Mouse (Mus musculus): ENCODE results near the gene Ralgps2.

DNA sequence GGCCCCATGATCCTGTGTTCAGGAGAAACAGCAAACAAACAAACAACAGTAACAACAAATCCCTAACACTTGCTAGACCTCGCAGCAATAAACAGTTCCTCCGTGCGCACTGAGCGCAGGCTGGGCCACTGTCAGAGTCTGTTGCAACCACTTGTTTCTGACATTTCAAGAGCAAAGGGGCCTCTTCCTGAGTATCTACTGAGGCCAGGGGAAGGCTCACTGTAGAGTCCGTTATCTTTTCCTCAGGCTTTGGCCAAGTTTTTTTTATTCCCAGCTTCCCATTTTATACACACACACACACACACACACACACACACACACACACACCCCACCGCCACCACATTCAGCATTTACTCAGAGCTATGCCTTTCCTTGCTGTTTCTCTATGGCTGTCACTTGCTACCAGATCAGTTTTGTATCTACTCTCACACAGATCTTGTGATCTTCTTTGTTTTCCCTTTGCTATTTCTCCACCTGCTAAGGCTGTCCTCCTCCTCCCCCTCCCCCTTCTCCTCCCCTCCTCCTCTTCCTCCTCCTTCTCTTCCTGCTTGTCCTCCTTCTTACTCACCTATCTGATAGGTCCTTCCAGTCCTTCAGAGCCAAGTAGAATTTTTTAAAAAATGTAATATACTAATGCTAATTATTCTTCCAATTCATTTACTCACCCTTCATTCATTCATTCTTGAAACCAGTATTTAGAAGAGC lies 47.4 kb upstream of the Ralgps2 start:
- TF ChIP-seq CTCF (IDR thresholded peaks at IDR 0.05; ENCODE audit: extremely low read depth, insufficient read depth, insufficient read length, insufficient replicate concordance) (no peak), POLR2A (IDR thresholded peaks at IDR 0.05; ENCODE audit: low read depth, low read length) (no peak)
